Mouse (Mus musculus): ENCODE data around the gene Fam178b. TPM values are rescaled to one million over a fixed set of nuclear protein-coding genes. Genes with fewer than 3 reads are reported as not detected.

The Fam178b gene
- total RNA-seq, 1 experiment from 2014 or later = 0.87 TPM

DNA sequence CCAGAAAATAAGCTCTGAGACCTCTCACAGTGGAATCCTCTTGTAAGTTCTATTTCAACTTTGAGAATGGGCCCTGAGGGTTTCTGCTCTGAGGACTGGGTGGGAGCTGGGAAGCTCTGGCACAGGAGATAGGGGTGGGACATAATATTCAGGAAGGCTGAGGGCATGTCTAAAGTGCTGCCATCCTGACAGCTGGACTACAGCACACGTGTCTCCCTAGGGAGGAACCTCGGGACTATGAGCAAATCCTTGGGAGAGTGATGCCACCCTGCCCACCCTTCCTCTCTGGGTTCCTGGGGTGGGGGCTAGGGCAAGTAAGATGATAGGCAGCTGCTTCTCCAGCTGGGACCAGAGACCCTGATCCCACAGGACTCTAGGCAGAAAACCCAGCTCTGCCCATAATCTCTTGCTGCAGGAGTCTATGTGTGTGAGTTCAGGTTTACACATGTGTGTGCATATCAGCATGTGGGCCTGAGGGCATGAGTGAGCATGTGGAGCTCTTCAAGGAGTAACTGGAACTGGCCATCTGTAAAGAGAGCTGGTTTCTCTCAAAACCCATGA is 110.8 kb downstream of the Fam178b start:
- ATAC-seq (replicated peaks; ENCODE audit: low read depth, poor library complexity, severe bottlenecking) = no peak

DNA sequence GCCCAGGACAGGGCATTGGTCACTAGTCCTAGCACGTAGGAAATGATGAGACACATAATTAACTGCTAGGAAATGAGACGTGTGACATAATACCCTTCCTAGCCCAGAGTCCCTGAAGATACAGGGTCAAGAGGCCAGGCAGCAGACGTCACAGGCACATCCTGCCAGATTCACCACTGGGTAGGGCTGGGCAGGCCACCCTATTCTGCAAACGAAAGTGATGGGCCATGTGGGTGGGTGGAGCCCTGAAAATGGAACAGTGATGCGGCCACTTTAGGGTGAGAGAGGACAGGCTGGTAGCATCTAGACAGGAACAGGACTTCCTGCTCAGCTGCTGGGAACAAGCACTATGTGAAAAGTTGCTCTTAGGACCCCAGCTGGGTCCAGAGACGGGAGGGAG is 111.4 kb downstream of the Fam178b start:
- peak; percentile 87 for ATAC-seq (replicated peaks; ENCODE audit: low read depth, poor library complexity, severe bottlenecking)

DNA sequence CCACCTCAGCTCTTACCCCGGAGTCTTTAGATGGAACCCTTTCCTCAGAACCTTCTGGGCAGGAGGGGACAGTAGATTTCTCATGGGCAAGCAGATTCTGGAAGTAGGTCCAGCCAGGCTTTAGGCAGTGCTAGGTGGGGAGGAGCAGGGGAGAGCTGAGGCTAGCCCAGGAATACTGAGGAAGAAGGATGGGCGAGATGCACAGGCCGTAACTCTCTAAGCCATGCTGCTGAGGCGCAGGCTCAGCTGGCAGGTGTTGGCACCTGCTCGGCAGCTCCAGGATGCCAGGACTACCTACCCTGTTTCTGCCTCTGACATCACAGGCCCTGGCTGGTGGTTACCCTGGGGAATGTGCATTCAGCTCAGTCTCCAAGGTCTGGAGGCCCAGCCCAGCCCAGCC is 112.7 kb downstream of the Fam178b start:
- no peak for ATAC-seq (replicated peaks; ENCODE audit: low read depth, poor library complexity, severe bottlenecking)

DNA sequence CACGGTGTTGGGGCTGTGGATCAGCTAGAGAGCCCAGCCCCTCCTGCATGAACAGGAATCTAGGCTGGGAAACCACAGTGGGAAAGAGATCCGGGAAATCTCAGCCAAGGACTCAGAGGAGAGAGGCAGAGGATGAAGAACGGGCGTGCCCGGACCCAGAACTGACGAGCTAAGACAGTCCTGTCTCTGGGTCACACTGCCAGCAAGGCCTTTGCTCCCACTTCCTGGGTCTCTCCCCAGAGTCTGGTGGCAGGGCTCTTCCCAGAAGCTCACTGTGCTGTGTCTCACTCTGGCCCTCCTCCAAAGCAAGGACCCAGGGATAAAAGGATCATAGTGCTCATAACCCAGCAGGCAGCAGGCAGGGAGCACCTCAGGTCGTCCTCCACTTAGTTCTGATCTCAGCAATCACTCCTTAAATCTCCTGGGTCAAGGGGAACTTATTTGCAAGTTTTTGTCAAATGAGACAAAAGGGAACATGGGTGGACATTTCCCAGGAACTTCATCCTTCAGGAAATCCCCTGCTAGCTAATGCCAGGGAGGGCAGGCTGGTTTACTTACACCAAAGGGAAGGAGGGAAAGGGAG is 113.2 kb downstream of the Fam178b start:
- ATAC-seq (replicated peaks; ENCODE audit: low read depth, poor library complexity, severe bottlenecking) = no peak

DNA sequence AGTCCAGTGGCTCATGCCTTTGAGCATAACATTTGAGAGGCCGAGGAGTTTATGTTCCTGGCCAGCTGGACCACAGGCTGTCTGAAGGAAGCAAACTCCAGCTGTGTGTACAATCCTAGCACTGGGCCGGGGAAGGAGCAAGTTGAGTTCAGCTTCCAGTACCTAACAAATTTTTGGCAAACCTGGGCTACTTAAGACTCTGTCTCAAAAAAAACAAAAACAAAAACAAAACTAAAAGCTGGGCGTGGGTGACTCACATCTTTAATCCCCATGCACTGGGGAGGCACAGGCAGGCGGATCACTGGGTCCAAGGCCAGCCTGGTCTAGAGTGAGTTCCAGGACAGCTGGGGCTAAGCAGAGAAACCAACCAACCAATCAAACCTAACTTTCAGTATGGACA is 114.2 kb downstream of the Fam178b start:
- no peak for ATAC-seq (replicated peaks; ENCODE audit: low read depth, poor library complexity, severe bottlenecking)

DNA sequence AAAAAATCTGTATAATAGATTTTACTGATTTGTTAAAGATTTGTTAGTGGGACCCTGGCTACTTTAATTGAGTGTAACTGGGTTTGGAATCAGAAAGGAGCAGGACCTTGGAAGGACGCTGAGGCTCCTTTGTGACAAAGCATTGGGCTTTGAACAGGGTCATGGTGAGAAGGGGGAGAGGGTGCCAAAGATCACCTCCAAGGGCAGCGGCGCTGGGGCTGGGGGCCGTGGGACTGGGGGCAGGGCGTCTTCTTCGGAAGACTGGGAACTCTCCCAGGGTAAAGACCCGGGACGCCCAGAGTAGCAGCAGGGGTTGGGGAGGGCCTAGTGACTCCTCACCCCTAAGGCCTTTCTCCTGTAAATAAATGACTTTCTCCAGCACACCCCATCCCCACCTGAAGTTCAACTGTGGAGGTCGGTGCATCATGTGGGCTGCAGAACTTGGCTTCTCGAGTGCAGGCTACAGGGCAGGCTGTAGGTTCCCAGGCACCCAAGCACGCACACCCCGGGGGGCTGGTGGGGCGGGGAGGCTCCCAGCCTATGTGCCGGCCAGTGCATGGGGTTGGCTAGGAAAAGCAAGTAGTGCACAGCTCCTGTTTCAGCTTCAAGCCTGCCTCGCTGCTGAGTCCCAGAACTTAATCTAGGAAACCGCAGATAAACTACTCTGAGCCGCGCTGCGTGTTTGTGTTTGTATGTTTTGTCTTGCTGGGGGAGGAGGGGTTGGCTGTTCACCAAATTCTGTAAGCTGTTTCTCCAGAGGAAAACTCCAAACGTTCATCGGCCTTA is 115.0 kb downstream of the Fam178b start:
- ATAC-seq (replicated peaks; ENCODE audit: low read depth, poor library complexity, severe bottlenecking) = no peak

DNA sequence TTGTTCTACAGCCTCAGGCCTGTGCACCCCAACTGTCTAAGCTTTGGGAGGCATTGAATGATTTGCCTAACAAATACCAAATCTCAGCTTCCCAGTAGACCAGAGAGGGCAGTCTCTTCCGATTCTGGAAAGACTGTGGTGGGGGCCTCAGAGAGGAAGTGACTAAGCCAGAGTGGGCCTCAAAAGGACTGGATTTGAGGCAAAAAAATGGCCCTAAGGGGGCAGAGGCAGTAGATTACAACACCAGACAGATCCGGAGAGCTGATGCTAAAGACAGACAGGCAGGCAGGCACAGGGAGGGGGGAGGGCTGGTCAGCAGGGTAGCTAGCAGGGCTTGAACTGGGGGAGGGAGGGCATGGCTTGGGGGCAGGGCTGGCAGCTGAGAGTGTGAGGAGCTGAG is 116.6 kb downstream of the Fam178b start:
- ATAC-seq (replicated peaks; ENCODE audit: low read depth, poor library complexity, severe bottlenecking) = peak; percentile 45

DNA sequence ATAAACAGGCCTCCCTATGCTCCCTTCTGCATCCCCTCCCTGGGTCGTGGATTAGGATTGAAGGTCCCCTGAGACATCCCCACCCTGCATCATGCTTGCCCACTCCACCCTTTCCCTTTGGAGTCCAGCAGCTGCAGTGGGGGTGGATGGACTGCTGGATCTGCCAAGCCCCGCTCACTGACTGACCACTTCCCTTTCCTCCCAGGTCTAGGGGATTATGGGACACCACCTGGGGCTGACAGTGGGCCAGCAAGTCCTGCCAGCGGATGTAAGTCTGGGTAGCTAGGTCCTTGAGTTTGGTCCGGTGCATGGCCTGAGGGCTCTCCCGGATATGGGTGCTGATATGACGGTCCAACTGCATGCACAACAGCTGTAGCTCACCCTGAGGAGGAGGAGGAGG is 118.9 kb downstream of the Fam178b start:
- ATAC-seq (replicated peaks; ENCODE audit: low read depth, poor library complexity, severe bottlenecking) = 0 out of 2 replicates have a peak, but pooled peaks have one; percentile 10

DNA sequence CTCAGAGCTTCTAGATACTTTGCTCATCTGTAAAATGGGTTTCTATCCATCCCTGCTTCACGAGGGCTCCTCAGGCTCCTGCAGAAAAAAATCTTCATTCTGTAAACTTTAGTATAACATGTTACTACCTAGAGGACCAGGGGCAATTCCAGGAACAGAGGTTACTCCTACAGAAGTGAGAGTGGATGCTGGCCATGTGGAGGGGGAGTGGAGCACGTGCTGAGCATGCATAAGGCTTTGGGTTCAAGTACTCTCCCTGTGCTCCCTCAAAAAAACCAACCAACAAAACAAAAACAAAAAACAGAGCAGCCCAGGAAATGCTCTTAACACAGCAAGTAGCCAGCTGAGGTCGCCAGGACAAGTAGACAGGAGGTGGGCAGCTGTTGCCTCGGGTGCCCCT is 119.4 kb downstream of the Fam178b start:
- no peak for ATAC-seq (replicated peaks; ENCODE audit: low read depth, poor library complexity, severe bottlenecking)

DNA sequence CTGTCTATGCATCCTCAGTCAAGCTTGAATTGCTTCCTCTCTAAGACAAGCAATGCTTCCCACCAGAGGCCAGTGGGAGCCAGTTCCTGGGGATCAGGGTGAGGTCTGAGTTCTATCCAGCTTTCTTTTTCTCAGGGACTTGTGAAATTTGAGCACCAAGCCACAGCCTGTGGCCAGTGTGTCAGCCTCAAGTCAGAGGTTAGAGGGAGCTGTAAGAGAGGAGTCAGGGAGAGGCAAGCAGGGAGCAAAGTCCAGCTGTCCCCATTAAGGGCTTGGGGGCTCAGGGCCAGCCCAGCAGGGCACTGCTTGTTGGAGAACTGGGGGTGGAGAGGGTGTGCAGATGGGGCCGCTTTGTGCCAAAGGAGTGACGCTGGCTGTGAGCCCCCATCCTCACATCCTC is 119.8 kb downstream of the Fam178b start:
- no peak for ATAC-seq (replicated peaks; ENCODE audit: low read depth, poor library complexity, severe bottlenecking)

DNA sequence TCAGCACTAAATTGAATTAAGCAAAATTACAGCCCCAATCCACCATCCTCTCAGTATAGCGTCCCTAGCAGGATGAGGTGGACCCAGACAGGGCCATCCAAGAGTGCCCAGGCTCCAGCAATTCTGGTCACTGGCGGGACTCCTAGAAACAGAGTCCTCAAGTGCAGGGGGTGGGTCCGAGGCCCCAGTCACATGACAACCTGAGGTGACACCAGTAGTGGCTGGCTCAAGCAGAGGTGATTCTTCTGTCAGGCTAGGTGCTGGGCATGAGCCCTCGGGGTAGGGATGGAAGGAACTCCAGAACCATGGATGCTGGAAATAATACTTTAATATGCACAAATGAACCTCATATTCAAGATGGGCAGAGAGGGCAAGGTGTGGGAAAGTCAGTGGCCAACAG is 120.6 kb downstream of the Fam178b start:
- ATAC-seq (replicated peaks; ENCODE audit: low read depth, poor library complexity, severe bottlenecking) = no peak

DNA sequence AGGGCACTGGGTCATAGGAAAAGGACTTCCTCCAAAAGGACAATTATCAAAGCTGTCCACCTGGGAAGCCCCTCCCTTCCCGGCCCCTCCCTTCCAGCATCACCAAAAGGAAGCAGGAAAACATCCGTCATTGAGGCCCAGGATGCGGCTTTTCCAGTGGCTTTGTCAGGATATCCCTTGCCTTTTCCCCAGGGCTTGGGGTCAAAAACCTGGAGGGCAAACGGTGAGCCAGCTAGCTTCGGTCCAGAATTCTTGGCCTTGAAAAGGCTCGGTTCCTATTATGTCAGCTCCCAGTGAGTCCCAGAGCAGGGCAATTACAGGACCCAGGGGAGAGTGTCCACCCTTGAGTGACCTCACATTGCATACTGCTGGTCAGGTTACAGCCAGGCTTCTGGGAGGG is 122.1 kb downstream of the Fam178b start:
- no peak for ATAC-seq (replicated peaks; ENCODE audit: low read depth, poor library complexity, severe bottlenecking)

DNA sequence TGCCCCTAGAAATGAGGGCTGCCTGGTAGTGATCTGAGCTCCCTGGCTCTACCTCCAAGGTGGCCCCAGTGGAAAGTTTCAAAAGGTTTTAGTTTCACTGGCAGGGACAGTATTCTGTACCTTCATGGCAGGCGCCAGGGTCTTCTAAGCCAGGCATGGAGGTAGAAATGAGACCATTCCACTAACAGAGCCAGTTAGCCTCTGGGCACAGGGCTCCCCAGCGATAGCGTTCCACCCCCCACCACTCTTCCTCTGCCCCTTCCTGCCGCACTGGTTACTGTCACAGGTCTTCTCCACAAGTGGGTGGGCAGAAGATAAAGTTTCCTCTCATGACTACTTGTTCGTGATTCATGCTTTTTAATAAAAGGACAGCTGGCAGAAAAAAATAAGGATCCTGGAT is 123.1 kb downstream of the Fam178b start:
- no peak for ATAC-seq (replicated peaks; ENCODE audit: low read depth, poor library complexity, severe bottlenecking)

DNA sequence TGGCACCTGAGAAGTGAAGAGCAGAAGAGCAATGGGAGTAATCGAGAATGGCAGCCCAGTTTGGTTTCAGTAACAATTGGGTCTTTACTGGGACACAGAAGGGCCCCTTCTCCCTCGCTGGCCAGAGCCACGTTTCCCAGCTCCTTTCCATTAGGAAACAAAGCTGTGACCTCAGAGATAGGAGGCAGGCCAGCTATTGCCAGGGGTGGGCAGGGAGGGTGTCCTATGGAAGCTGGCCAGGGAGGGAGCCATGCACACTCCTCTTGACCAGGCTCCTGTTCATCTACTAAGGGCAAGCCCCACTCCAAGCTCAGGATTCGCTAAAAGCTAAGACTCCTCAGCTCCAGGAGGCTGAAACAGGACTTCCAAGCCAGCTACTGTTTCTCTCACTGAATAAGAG is 123.7 kb downstream of the Fam178b start:
- no peak for ATAC-seq (replicated peaks; ENCODE audit: low read depth, poor library complexity, severe bottlenecking)

DNA sequence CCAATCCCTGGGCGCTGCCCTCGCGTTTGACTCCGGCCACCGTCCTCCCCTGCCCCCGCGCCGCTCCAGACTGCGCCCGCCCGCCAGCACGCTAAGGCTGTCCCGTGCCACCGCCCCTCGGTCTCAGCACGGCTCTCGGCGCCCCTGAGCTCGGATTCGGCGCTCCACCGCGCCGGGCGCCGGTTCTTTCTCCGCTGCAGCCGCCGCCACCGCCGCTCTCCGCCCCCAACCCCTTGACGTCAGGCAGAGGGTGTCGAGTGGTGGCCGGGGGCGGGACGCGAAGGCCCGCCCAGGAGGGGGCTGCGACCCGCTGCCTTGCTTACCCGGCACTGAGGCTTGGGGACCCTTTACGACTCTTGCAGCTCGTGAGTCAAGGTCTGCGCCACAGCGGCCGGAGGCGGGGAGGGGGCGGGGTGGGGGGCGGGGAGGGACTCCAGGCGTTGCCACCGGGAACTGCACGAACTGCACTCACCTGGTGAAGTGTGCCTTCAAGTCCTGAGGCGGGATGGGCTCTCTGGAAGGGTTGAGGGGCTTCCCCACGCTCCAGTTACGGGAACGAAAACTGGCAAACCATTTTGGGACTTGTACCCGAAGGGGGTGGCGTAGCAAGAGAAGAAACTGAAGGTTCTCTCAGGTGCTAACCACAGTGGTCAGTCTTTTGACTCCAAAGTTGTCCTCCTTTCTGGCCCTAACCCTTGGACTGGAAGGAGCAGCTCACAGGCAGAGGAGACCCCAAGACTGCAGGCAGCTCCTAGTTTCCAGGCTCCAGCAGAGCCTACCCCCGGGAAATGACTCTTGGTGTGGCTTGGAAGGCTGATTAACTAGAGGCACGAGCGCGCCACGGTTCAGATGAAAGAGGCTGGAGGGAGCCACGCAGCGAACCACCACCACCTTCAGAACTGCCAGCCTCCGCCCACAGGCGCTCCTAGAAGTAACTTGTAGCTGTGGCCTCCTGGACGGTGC is 124.7 kb downstream of the Fam178b start, which contains the start of gene Sema4c:
Gene Sema4c (minus strand): TSS at position 319 of the 963 bp plus-strand sequence.
- ATAC-seq (replicated peaks; ENCODE audit: low read depth, poor library complexity, severe bottlenecking) = 0 out of 2 replicates have a peak, but pooled peaks have one; percentile 4

DNA sequence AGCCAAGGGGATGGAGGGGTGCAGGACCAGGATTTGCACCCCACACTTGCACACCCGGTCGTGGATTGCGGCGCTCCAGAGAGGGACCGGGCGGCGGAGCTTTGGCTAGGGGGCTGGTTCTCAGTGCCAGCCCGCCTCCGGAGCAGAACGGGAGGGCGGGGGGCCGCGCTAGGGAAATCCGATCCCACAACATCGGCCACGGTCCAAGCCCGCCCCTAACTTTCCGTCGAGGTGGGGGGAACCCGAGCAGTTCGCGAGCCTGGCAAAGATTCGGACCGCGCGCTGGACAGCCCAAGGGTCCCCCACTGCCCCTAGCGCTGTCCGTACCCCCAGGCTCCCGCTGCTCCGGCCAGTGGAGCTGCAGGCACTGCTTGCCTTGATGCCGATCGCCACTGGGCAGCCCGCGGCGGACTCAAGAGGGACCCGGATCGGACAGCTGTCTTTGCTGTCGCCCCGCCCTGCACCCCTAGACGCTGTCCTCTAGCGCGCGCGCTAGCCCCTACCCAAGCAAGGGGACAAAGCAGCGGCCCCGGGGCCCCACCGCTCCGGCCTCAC is 125.4 kb downstream of the Fam178b start:
- ATAC-seq (replicated peaks; ENCODE audit: low read depth, poor library complexity, severe bottlenecking) = peak; percentile 9

DNA sequence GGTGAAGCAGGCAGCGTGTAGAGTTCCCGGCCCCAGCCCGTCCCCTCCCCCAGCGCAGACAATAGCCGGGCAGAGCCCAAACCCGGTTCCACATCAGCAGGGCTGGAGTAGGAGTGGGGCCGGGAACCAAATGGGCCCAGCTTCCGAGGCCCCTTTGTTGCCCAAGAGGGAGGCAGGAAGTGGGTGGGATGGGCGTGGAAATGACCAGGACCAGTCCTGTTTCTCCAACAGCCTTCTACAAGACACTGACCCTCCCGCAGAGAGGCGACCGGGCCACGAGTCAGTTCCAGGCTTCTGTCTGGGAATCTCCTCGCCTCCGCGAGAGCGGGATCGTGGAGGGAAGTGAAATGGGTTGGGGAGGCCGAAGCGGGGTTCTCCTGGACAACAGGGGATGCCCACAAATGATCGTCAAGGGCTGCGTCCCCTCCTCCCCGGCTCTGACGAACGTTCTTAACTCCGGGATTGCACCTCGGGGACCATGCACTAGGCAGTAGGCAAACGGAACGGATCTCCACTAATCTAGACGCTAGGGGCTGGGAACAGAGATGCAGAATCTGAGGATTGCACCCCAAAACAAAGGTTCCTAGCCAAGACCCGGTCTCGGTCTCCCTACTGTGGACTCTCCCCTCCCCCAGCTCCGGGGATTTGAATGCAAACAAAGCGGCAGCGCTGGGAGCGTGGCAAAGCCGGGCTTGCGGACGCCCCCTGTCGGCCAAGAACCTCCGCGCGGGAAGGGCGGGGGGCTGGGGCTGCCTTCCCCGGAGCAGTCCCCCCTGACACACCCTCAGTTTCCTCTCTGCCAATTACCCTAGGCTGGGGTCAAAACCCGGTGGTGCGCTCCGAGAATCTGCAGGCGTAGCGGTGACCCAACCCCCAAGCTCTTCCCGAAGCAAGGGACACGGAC is 126.2 kb downstream of the Fam178b start:
- ATAC-seq (replicated peaks; ENCODE audit: low read depth, poor library complexity, severe bottlenecking) = peak; percentile 56

DNA sequence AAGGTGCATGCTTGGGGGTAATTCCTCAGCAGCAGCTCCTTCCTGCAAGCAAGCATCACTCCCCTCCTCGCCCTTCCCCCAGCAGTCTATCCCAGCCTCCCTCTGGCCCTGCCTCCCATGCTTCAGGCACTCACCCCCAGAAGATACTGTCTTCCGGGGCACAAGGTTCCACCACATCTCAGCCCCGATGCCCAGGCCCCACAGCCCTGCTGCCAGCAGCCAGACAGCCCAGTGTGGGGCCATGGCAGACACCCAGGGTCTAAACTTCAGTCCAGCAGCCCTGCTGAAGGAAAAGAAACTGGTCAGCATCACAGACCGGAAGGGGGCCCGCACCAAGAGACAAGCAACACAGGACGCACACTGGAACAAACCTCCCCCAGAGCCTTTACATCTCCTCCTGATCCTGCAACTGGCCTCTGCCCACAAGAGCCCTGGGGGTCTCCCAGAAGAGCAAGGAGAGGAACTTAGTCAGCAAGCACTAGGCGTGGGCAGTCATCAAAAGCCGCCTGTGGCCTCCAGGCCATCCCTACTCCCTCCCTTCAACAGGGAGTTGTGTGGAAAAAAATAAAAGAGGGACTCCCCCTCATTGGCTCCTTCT is 127.1 kb downstream of the Fam178b start:
- peak; percentile 4; the same call in 1 of the 2 replicates for ATAC-seq (replicated peaks; ENCODE audit: low read depth, poor library complexity, severe bottlenecking)

Data from common myeloid progenitor, adult 5-6 weeks (primary cell).